Mouse (Mus musculus) mouse embryonic stem cell (cell line): ENCODE measurements around the gene Txlng.

Experiments used
- in situ Hi-C, 2 experiments: fragments of 300-500 bp; cut with MboI; formaldehyde crosslinking; loops; 1 replicate in 1 of 2; 3 replicates in 1 of 2; pipeline ENCODE4 v1.14.3; 2019 to 2020; ENCODE audit warnings: low sequenced_read_pairs in 2 of 2, low pct_unique_long_range_greater_than_20kb in 1 of 2, mixed read lengths in 1 of 2; ENCODE audit not compliant: unreplicated experiment in 1 of 2

The Txlng gene

GRCm38 (mm10) chrX:162770726-162771125 lies 58.5 kb downstream of the Txlng start:
- in situ Hi-C loops = loop anchor here in 1 of 2 experiments (5.0 kb wide), 1 partner anchor 53 kb away; no protein-coding TSS in a partner anchor

GRCm38 (mm10) chrX:162761716-162762395 lies 67.4 kb downstream of the Txlng start:
- in situ Hi-C loops = no loop called here

GRCm38 (mm10) chrX:162760958-162761515 lies 68.2 kb downstream of the Txlng start:
- in situ Hi-C loops = no loop called here

DNA sequence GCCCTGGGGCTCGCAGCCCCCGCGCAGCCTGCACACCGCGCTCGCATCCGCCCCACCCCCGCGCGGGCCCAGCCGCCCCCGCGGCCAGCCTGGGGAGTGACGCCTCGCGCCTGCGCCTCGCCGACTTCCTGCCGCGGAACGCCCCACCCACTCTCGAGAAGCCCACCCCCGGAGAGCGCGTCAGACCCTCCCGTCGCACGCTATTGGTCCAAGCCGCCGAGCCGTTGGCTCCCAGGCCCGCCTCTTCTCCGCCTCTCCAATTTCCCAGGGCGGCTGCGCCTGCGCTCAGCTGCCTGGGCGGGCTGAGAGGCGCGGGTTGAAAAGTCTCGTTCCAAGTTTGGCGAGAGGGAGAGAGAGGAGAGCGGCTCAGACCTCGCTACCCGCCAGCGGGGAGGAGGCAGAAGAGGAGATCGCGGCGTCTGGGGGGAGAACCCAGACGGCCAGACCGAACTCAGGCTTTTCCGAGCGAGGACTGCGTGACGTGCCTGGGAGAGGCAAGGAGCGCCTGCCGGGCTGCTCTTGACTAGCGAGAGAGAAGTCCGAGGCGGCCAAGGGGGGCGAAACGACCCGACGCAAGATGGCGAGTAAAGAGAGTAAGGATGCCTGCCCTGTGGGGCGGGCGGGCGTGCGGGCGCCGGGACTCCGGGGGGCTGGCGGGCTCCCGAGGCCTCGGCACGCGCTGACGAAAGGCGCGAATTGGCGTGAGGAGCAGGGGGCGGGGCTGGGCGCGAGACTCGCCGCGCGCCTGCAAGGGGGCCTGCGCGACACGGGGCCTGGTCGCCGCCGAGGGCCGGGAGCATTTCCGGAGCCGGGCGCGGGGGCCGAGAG lies 68.9 kb downstream of the Txlng start, which contains the start of gene Rbbp7:
Gene Rbbp7, plus strand, starts transcription at position 288 of the 828 bp plus-strand sequence.
- in situ Hi-C loops = no loop called here

DNA sequence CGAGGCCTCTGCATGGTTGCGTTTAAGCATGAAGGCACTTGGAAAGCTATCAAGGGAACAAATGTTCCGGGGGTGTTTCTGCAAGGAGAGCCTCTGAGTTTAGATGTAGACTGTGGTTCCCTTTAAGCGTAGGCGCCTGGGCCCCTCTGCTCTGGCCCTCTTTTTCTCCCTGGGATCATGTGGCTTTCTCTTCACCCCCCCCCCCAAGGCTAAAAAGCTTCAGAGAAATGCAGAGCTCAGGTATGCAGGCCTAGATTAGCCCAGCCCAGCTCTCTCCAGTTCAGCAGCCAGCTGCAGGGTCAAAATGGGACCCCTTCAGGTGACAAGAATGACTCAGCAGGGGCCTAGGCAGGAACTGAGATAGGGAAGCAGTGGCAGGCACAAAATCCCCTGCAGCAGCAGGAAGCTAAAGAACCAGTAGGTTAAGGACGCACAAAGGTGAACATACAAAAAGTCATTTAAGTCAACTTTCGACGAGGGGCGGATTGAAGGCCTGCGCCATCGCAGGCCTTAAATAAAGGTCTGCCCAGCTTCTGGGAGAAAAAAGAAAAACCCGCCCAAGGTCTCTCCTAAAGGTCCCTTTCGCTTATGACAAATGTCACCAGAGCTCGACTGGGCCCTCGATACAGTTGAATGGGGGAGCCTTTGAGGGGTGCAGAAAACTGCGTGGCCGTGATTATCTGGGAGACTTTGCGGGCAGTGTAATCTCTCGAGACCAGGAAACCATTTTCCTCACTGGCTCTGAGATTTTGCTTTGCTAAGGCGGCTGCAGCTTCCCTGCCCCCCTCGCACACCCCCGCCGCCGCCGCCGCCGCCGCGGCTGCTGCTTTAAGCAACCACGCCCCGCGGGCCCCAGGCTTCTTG lies 69.8 kb downstream of the Txlng start:
- in situ Hi-C loops = no loop called here

DNA sequence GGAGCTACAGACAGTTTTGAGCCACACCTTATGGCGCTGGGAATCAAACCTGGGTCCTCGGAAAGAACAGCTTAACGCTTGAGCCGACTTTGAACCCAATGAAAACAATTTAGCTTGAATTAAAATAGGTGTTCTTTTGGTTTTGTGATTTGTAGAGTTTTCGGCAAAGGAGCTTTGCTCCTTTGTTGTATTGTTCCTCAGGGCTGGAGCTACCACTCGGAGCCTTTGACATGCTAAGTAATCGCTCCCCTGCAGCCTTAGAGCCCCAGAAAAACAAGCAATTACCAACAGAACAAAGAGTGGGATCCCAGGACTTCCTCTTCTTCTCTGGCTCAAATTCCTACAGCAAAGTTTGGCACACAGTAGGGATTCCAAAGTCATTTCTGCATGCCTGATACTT lies 73.2 kb downstream of the Txlng start:
- in situ Hi-C loops = no loop called here

DNA sequence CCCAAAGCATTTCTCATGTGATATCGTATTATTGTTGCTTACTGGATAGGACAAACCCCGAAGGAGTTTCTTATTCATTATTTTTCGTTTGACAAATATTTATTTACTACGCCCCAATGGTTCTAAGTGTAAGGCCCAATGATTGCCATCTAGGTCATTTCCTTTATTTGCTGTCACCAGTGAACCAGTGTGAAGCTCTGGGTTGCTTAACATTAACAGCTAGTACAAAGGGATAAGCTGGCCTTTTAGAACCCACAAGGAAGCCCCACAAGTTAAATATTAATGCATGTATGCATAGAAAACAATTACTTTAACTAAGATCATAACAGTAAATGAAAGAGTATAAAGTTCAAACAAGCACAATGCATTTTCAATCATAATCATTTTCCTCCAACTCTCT lies 74.9 kb downstream of the Txlng start:
- in situ Hi-C loops = no loop called here

- in situ Hi-C loops = no loop called here
Measured at GRCm38 (mm10) chrX:162752418-162752817, 76.8 kb downstream of the Txlng start.

- in situ Hi-C loops = no loop called here
Measured at GRCm38 (mm10) chrX:162748696-162749420, 80.4 kb downstream of the Txlng start.

DNA sequence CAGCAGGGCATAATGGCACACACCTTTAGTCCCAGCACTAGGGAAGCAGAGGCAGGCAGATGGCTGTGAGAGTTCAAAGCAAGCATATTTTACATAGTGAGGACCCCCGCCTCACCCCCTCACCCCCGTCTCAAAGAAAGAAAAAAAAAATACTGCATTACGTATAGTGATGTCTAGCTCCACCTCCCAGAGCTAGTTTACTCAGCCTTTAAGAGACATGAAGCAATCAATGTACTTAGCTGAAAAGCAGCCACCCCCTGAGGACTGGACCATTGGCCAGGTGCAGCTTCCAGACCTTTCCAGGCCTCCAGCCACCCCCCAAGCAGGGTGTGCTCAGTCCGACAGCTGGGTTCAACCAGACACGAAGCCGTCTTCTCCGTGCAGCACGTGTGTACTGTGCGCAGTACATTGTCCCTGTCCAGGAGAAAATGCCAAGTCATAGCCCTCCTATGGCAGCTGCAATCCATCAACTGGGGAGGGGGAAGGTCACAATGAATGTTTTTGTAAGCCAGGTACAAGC lies 93.1 kb downstream of the Txlng start:
- in situ Hi-C loops = no loop called here

GRCm38 (mm10) chrX:162734997-162735929 lies 94.0 kb downstream of the Txlng start:
- in situ Hi-C loops = no loop called here

DNA sequence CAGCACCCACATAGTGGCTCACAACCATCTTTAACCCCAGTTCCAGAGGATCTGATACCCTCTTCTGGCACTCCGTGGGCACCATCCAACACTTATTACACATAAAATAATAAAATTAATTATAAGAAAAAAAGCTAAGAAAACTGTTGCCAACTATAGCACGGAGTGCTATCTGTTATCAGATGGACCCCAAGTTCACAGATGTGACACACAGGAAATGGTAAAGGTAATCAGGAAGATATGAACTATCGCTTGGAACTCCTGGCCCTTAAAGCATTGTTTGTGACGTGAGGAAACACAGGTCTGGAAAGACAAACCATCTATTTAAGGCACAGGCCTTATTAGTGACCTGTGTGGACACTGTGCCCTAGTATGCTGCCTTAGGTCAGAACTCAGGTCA lies 99.2 kb downstream of the Txlng start:
- in situ Hi-C loops = no loop called here
